Mouse (Mus musculus): ENCODE data around the gene Polg. TPM values are rescaled to one million over a fixed set of nuclear protein-coding genes. Genes with fewer than 3 reads are reported as not detected.
A peak's percentile ranks its signal among the peaks of the same experiment; 100 is the strongest.

The Polg gene
- polyA plus RNA-seq, 1 experiment from 2014 or later, result 13.9 TPM

DNA sequence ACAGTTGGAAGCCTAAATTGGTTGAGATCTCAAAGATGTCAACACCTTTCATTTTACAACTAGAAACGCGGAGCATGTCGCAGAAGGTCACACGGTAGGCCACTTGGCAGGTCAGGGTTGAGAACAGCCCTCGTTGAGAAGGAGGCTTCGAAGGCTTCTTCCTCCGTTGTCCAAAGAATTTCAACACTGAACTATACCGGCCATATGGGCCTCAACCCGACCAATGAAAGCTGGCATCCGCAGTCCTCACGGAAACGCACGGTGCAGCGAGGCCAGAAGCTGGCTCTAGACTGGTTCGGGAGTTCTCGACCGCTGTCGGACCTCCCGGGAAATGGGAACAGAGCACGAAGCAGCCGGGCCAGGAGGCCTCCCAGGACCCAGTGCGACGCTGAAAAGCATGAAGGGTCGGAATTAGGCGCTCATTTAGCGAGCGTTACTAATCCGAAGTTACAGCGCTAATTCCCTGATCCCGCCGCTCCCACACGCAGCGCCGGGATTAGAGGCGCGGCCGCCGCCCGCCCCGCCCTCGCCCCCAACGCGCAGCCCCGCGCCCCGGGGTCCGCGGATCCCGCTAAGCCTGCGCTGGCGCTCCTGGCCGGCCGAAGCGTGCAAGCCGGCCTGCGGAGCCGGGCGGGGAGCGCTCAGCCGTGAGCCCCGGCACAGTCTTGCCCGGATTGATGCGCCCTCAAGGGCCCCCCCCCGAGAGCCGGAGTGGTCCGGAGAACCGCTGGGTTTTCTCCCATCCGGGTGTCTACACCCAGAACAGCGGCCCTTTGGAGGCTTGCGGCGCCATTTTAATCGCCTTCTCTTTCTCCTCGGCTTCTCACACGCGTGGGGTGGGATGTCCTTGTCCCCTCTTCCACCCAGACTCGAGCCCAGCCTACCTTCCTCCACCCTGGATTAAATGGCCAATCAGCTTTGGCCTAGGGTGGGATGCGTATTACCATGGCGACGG is 42.4 kb upstream of the Polg start:
- Histone ChIP-seq H3K27me3 (ENCODE audit: control insufficient read depth, insufficient read depth, low read length) (peaks cover 49% of the 10 kb centered on the region), H3K4me2 (replicated peaks; ENCODE audit: low read depth) (peak overlapping the region; percentile 42), H3K9ac (ENCODE audit: low read length) (no peak overlapping the region), H3K27ac (replicated peaks) (no peak overlapping the region), H3K9me3 (ENCODE audit: control insufficient read depth, low read length) (no peaks in the 10 kb centered on the region), H3K4me3 (ENCODE audit: low read depth, low read length) (peak overlapping the region; percentile 13), H3K4me1 (replicated peaks; ENCODE audit: control insufficient read depth, insufficient read depth) (no peaks in the 10 kb centered on the region), H3K36me3 (ENCODE audit: control insufficient read depth, insufficient read depth, low read length) (no peaks in the 10 kb centered on the region)
- 1% methylated on average over 79 of the region's 79 CpGs for WGBS
- TF ChIP-seq CTCF (IDR thresholded peaks at IDR 0.05; ENCODE audit: low read depth), result no peak
- no peak for TF ChIP-seq EP300 (optimal IDR thresholded peaks at IDR 0.05)
- ATAC-seq (ENCODE audit: low FRiP score, low TSS enrichment) (no peak), DNase-seq (ENCODE audit: low spot score) (no peak)

- no peaks in the 10 kb centered on the region for H3K9me3 ChIP-seq (ENCODE audit: control insufficient read depth, low read length)
- ATAC-seq (ENCODE audit: low FRiP score, low TSS enrichment), result no peak
- WGBS, result 14% methylated on average over 1 of the region's 1 CpGs
Observed at GRCm38 (mm10) chr7:79507756-79508155, 41.6 kb upstream of the Polg start.

GRCm38 (mm10) chr7:79507101-79507705 is 41.0 kb upstream of the Polg start:
- Histone ChIP-seq H3K9me3 (ENCODE audit: control insufficient read depth, low read length) (no peaks in the 10 kb centered on the region), H3K27ac (replicated peaks) (no peak overlapping the region), H3K4me2 (replicated peaks; ENCODE audit: low read depth) (no peak overlapping the region), H3K27me3 (ENCODE audit: control insufficient read depth, insufficient read depth, low read length) (peaks cover 45% of the 10 kb centered on the region), H3K4me3 (ENCODE audit: low read depth, low read length) (no peak overlapping the region), H3K9ac (ENCODE audit: low read length) (no peak overlapping the region), H3K36me3 (ENCODE audit: control insufficient read depth, insufficient read depth, low read length) (no peaks in the 10 kb centered on the region), H3K4me1 (replicated peaks; ENCODE audit: control insufficient read depth, insufficient read depth) (no peaks in the 10 kb centered on the region)
- DNase-seq (ENCODE audit: low spot score) (no peak), ATAC-seq (ENCODE audit: low FRiP score, low TSS enrichment) (no peak)
- TF ChIP-seq EP300 (optimal IDR thresholded peaks at IDR 0.05) (no peak), CTCF (IDR thresholded peaks at IDR 0.05; ENCODE audit: low read depth) (no peak)
- WGBS, result 2% methylated on average over 11 of the region's 11 CpGs

More at GRCm38 (mm10) chr7:79507756-79508155, 41.6 kb upstream of the Polg start:
- Histone ChIP-seq H3K27ac (replicated peaks) (no peak overlapping the region), H3K9ac (ENCODE audit: low read length) (no peak overlapping the region), H3K4me1 (replicated peaks; ENCODE audit: control insufficient read depth, insufficient read depth) (no peaks in the 10 kb centered on the region), H3K36me3 (ENCODE audit: control insufficient read depth, insufficient read depth, low read length) (no peaks in the 10 kb centered on the region), H3K4me3 (ENCODE audit: low read depth, low read length) (no peak overlapping the region), H3K4me2 (replicated peaks; ENCODE audit: low read depth) (no peak overlapping the region), H3K27me3 (ENCODE audit: control insufficient read depth, insufficient read depth, low read length) (peaks cover 49% of the 10 kb centered on the region)
- DNase-seq (ENCODE audit: low spot score), result no peak
- TF ChIP-seq CTCF (IDR thresholded peaks at IDR 0.05; ENCODE audit: low read depth) (no peak), EP300 (optimal IDR thresholded peaks at IDR 0.05) (no peak)

- H3K4me2 ChIP-seq (replicated peaks; ENCODE audit: low read depth), result no peak overlapping the region
- WGBS, result 7% methylated on average over 6 of the region's 6 CpGs
- no peaks in the 10 kb centered on the region for H3K36me3 ChIP-seq (ENCODE audit: control insufficient read depth, insufficient read depth, low read length)
- no peak overlapping the region for H3K27ac ChIP-seq (replicated peaks)
- H3K4me3 ChIP-seq (ENCODE audit: low read depth, low read length), result no peak overlapping the region
- no peaks in the 10 kb centered on the region for H3K4me1 ChIP-seq (replicated peaks; ENCODE audit: control insufficient read depth, insufficient read depth)
- no peak for TF ChIP-seq CTCF (IDR thresholded peaks at IDR 0.05; ENCODE audit: low read depth)
- no peak for TF ChIP-seq EP300 (optimal IDR thresholded peaks at IDR 0.05)
- ATAC-seq (ENCODE audit: low FRiP score, low TSS enrichment) (no peak), DNase-seq (ENCODE audit: low spot score) (no peak)
- H3K9me3 ChIP-seq (ENCODE audit: control insufficient read depth, low read length), result no peaks in the 10 kb centered on the region
- H3K27me3 ChIP-seq (ENCODE audit: control insufficient read depth, insufficient read depth, low read length), result peaks cover 46% of the 10 kb centered on the region
- no peak overlapping the region for H3K9ac ChIP-seq (ENCODE audit: low read length)
Observed at GRCm38 (mm10) chr7:79506531-79507090, 40.4 kb upstream of the Polg start.

- 3% methylated on average over 28 of the region's 28 CpGs for WGBS
Observed at GRCm38 (mm10) chr7:79505876-79506530, 39.8 kb upstream of the Polg start.

More at GRCm38 (mm10) chr7:79505876-79506530, 39.8 kb upstream of the Polg start:
- no peak for TF ChIP-seq CTCF (IDR thresholded peaks at IDR 0.05; ENCODE audit: low read depth)
- TF ChIP-seq EP300 (optimal IDR thresholded peaks at IDR 0.05), result no peak
- H3K36me3 ChIP-seq (ENCODE audit: control insufficient read depth, insufficient read depth, low read length), result no peaks in the 10 kb centered on the region
- H3K9me3 ChIP-seq (ENCODE audit: control insufficient read depth, low read length), result no peaks in the 10 kb centered on the region
- H3K4me2 ChIP-seq (replicated peaks; ENCODE audit: low read depth), result no peak overlapping the region
- ATAC-seq (ENCODE audit: low FRiP score, low TSS enrichment), result no peak
- no peaks in the 10 kb centered on the region for H3K4me1 ChIP-seq (replicated peaks; ENCODE audit: control insufficient read depth, insufficient read depth)
- H3K27ac ChIP-seq (replicated peaks), result no peak overlapping the region
- no peak for DNase-seq (ENCODE audit: low spot score)
- H3K27me3 ChIP-seq (ENCODE audit: control insufficient read depth, insufficient read depth, low read length), result peaks cover 47% of the 10 kb centered on the region
- no peak overlapping the region for H3K9ac ChIP-seq (ENCODE audit: low read length)
- H3K4me3 ChIP-seq (ENCODE audit: low read depth, low read length), result no peak overlapping the region

Data from stomach, postnatal 0 days (tissue).